Mouse (Mus musculus) heart, postnatal 0 days (tissue): Measurements from ENCODE around the gene Runx3. TPM values are rescaled to one million over a fixed set of nuclear protein-coding genes. Genes with fewer than 3 reads are reported as not detected.

Source experiments
- ATAC-seq: fragments of 200-750 bp; cut with Nextera tagmentation; 2 replicates; pipeline ENCODE4 v1.8.0; 2017; ENCODE audit warnings: low read depth, moderate number of reproducible peaks, moderate library complexity; ENCODE audit not compliant: insufficient read depth
- DNase-seq: peaks from one replicate; pipeline ENCODE4 v3.0.0-alpha.2; 2016; ENCODE audit warnings: low spot score
- H3K27ac ChIP-seq: fragments of 300-500 bp; sonication (generic); 2 replicates; pipeline ENCODE4 v1.5.1; 2014; ENCODE audit warnings: low read depth, mild to moderate bottlenecking
- H3K27me3 ChIP-seq: fragments of 300-500 bp; sonication (generic); 2 replicates; pipeline ENCODE4 v1.6.1; 2014; ENCODE audit warnings: low read length, mixed read lengths; ENCODE audit not compliant: control insufficient read depth, insufficient read depth
- H3K36me3 ChIP-seq: fragments of 300-500 bp; sonication (generic); replicated peaks from 2 replicates; pipeline ENCODE4 v1.6.1; 2014; ENCODE audit warnings: low read length, mixed read lengths; ENCODE audit not compliant: control insufficient read depth, insufficient read depth
- H3K4me1 ChIP-seq: fragments of 300-500 bp; sonication (generic); 2 replicates; pipeline ENCODE4 v1.6.1; 2014; ENCODE audit warnings: antibody characterized with exemption; ENCODE audit not compliant: control insufficient read depth, insufficient read depth
- H3K4me2 ChIP-seq: fragments of 300-500 bp; sonication (generic); 2 replicates; pipeline ENCODE4 v1.6.1; 2014; ENCODE audit warnings: low read depth, mild to moderate bottlenecking, low read length, moderate library complexity
- H3K4me3 ChIP-seq: fragments of 300-500 bp; sonication (generic); 2 replicates; pipeline ENCODE4 v1.5.1; 2014; ENCODE audit warnings: low read depth, low read length
- H3K9ac ChIP-seq: fragments of 300-500 bp; sonication (generic); replicated peaks from 2 replicates; pipeline ENCODE4 v1.6.1; 2014; ENCODE audit warnings: low read depth, low read length, mixed read lengths
- H3K9me3 ChIP-seq: fragments of 300-500 bp; sonication (generic); replicated peaks from 2 replicates; pipeline ENCODE4 v1.6.1; 2016; ENCODE audit warnings: low read length; ENCODE audit not compliant: control insufficient read depth
- CTCF ChIP-seq: IDR thresholded peaks from 2 replicates; pipeline ENCODE4 v1.5.1; 2016; ENCODE audit warnings: antibody characterized with exemption, control low read depth, low read depth
- EP300 ChIP-seq: IDR thresholded peaks from 2 replicates; pipeline ENCODE4 v1.6.1; 2016; ENCODE audit warnings: antibody characterized with exemption, low read depth
- WGBS: fragments of 180-500 bp; shearing (Covaris S2); extraction: QIAGEN DNeasy Blood & Tissue Kit; methylation state at CpG from one replicate; pipeline ENCODE4 v1.1.7; 2014; 5-methylcytosine and 5-hydroxymethylcytosine counted together
- polyA plus RNA-seq: library from polyadenylated mRNA; unstranded; fragments of >200 nt; fragmentation: Nextera tagmentation; extraction: Ambion mirVana; gene quantifications from 2 replicates; pipeline ENCODE4 v1.2.1, GENCODE M21; 2015
- total RNA-seq: library from RNA; depleted of rRNA; stranded (reverse); fragments of >200 nt; gene quantifications from 2 replicates; pipeline ENCODE4 v1.2.3, GENCODE M21; 2014; ENCODE audit warnings: low replicate concordance

Gene Runx3
- total and polyA plus RNA-seq, 2 experiments from 2014 or later = 0.07 to 0.11 TPM

DNA sequence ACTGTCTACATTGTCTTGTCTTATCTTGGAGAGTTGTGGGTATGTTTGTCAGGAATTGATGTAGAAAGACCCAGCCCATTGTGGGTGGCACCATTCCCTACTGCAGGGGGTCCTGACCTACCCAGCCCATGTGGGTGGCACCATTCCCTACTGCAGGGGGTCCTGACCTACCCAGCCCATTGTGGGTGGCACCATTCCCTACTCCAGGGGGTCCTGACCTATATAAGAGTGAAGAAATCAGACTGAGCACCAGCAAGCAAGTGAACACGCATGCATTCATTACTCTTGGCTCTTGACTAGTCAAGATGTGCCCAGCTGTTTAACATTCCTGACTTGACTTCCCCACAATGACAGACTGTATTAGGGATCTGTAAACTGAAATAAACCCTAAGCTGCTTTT lies 69.9 kb downstream of the Runx3 start:
- 0 out of 2 replicates have a peak, but pooled peaks cover 4% of the 10 kb centered on the region for H3K9me3 ChIP-seq
- no peak overlapping the region for H3K9ac ChIP-seq
- no peak for TF ChIP-seq CTCF
- TF ChIP-seq EP300 = no peak
- DNase-seq = no peak
- H3K4me3 ChIP-seq = no peak overlapping the region
- no peaks in the 10 kb centered on the region for H3K27me3 ChIP-seq
- 93% methylated on average over 1 of the region's 1 CpGs for WGBS
- H3K27ac ChIP-seq = no peak overlapping the region
- H3K4me1 ChIP-seq = no peaks in the 10 kb centered on the region
- H3K4me2 ChIP-seq = no peak overlapping the region
- ATAC-seq = no peak
- no peaks in the 10 kb centered on the region for H3K36me3 ChIP-seq

DNA sequence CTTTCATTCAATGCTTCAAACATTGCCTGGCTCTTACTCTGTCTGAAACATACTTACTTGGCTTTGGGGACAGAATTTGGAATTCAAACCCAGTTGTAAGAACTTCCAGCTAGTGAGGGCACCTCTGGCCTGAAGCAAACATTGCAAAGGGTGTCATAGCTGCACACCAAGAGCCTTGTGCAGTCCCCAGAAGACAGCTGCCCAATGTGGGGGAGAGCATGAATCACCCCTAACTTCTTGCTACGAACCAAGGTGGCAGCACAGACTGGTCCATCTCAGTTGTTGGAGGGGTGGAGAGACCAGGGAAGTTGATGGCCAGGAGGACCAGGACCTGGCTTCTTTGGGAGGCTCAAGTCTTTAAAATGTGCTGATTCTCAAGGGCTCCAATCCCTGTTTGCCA lies 70.7 kb downstream of the Runx3 start:
- no peaks in the 10 kb centered on the region for H3K36me3 ChIP-seq
- H3K4me1 ChIP-seq = no peaks in the 10 kb centered on the region
- H3K9me3 ChIP-seq = 0 out of 2 replicates have a peak, but pooled peaks cover 6% of the 10 kb centered on the region
- TF ChIP-seq CTCF (no peak), EP300 (no peak)
- no peak overlapping the region for H3K4me3 ChIP-seq
- DNase-seq (no peak), ATAC-seq (no peak)
- no peak overlapping the region for H3K27ac ChIP-seq
- H3K4me2 ChIP-seq = no peak overlapping the region
- WGBS = 45% methylated on average over 1 of the region's 1 CpGs
- no peak overlapping the region for H3K9ac ChIP-seq
- no peaks in the 10 kb centered on the region for H3K27me3 ChIP-seq

DNA sequence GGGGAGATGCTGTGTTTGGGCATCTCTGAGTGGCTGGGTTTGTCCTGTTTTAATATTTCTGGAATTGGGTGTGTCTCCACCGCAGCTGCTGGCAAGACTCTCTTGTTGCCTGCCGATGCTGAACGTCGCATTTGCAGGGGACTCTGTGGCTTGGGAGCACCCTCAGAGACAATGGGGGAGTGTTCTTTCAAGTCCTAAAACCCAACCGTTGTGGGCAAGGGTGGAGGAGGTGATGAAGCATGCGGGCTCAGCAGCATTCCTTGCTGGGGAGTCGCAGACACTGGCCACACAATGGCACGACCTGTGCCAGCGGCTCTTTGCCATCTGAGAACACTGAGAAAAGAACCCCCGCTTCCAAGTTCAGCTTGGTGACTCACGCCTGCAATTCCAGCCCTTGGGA lies 71.2 kb downstream of the Runx3 start:
- no peak for TF ChIP-seq EP300
- TF ChIP-seq CTCF = no peak
- Histone ChIP-seq H3K36me3 (no peaks in the 10 kb centered on the region), H3K4me1 (no peaks in the 10 kb centered on the region), H3K9me3 (0 out of 2 replicates have a peak, but pooled peaks cover 6% of the 10 kb centered on the region), H3K27me3 (no peaks in the 10 kb centered on the region), H3K4me3 (no peak overlapping the region), H3K4me2 (no peak overlapping the region), H3K9ac (no peak overlapping the region), H3K27ac (no peak overlapping the region)
- no peak for ATAC-seq
- WGBS = 76% methylated on average over 11 of the region's 11 CpGs
- DNase-seq = no peak

DNA sequence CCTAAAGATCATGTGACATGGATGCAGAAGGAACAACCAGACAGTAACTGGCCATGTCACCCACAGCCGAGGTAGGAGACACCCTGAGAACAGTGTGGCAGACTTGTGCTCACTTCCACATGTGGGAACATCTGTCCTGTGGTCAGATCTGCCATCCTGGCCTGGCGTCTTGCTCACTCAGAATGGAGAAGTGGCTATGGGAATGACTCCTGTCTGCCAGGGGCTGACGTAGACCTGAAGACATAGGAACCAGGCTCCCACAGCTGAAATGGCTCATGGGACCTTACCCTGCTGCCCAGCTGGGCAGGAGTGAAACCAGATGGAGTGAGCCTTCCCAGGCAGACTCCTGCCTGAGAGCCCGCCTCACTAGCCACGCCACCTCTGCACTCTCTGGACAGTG lies 72.4 kb downstream of the Runx3 start:
- Histone ChIP-seq H3K9me3 (0 out of 2 replicates have a peak, but pooled peaks cover 6% of the 10 kb centered on the region), H3K4me2 (no peak overlapping the region), H3K9ac (no peak overlapping the region), H3K27me3 (no peaks in the 10 kb centered on the region; the same call in 1 of the 2 replicates), H3K27ac (no peak overlapping the region), H3K36me3 (no peaks in the 10 kb centered on the region), H3K4me1 (no peaks in the 10 kb centered on the region), H3K4me3 (no peak overlapping the region)
- WGBS = 62% methylated on average over 5 of the region's 5 CpGs
- TF ChIP-seq CTCF (no peak), EP300 (no peak)
- DNase-seq = no peak
- no peak for ATAC-seq

DNA sequence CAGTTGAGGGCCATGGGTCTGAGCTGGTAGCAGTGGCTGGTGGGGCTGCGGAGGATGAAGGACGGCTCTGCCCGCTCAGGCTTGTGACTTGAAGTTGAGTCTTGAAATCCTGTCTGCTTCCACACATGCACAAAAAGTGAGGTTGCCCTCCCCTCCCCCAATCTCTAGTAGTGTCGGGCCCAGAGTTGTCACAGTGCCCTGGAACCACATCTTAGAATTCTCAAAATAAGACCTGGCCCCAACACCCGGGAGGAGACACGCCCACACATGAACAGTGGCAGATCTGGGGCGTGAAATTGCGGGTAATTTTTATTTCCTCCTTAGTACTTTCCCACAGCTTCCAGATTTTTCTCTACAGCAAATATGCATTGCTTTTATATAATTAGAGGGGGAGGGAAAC lies 77.4 kb downstream of the Runx3 start:
- no peak for DNase-seq
- Histone ChIP-seq H3K9ac (no peak overlapping the region), H3K4me2 (no peak overlapping the region), H3K36me3 (no peaks in the 10 kb centered on the region), H3K4me3 (no peak overlapping the region), H3K27me3 (peaks cover 6% of the 10 kb centered on the region; the same call in 1 of the 2 replicates), H3K9me3 (0 out of 2 replicates have a peak, but pooled peaks cover 6% of the 10 kb centered on the region), H3K27ac (no peak overlapping the region), H3K4me1 (no peaks in the 10 kb centered on the region)
- no peak for ATAC-seq
- 69% methylated on average over 8 of the region's 8 CpGs for WGBS
- no peak for TF ChIP-seq CTCF
- TF ChIP-seq EP300 = no peak

- Histone ChIP-seq H3K27ac (no peak overlapping the region), H3K9ac (no peak overlapping the region), H3K36me3 (no peaks in the 10 kb centered on the region), H3K4me2 (no peak overlapping the region), H3K4me1 (peaks cover 5% of the 10 kb centered on the region), H3K9me3 (no peaks in the 10 kb centered on the region), H3K27me3 (peaks cover 29% of the 10 kb centered on the region), H3K4me3 (no peak overlapping the region)
- ATAC-seq = no peak
- no peak for DNase-seq
- 62% methylated on average over 16 of the region's 16 CpGs for WGBS
- TF ChIP-seq EP300 = no peak
- no peak for TF ChIP-seq CTCF
These were observed 81.3 kb downstream of the Runx3 start for GRCm38 (mm10) chr4:135201771-135202170.
